Mouse (Mus musculus) olfactory bulb, adult 2 months (tissue): Measurements from ENCODE around the gene Ube2o.

ENCODE experiments used
- CTCF ChIP-seq: fragments of 200-500 bp; IDR thresholded peaks from 2 replicates; pipeline ENCODE4 v1.5.1; 2012; ENCODE audit warnings: low read depth, mild to moderate bottlenecking, low read length, moderate library complexity; ENCODE audit not compliant: insufficient read depth
- POLR2A ChIP-seq: fragments of 200-500 bp; IDR thresholded peaks from 2 replicates; pipeline ENCODE4 v1.6.1; 2012; ENCODE audit warnings: mild to moderate bottlenecking, low read depth, low read length, moderate library complexity; ENCODE audit not compliant: insufficient read depth

DNA sequence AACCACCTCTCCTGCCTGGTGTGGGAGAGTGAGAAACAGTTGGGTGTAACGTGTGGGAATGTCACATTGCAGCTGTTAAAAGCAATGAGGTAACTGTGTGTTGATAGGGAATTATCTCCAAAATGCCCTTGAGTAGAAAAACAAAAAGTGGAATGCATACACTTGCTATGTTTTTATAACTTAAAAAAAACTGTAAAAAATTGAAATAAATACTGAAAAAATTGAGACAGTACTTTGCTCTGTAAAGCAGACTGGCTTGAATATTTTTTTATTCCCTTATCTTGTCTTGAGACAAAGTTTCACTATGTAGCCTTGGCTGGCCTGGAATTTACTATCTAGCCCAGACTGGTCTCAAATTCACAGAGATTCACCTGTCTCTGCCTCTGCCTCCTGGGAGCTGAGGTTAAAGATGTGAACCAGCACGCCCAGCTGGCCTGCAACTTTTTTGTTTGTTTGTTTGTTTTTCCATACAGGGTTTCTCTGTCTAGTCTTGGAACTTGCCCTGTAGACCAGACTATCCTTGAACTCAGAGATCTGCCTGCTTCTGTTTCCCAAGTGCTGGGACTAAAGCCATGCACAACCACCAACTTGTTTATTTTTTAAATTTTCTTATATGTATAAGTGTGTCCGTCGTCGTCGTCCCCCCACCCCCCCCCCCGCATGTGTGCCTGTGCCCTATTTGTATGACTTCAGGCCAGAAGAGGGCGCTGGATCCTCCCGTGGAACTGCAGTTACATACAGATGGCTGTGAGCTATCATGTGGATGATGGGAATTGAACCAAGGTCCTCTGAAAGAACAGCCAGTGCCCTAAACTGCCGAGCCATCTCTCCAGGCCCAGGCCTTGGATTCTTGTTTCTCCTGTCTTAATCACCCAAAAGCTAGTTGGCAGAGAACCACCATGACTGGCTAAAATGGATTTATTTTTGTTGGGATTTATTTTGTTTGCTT lies 46.1 kb upstream of the Ube2o start:
- TF ChIP-seq CTCF, result no peak
- TF ChIP-seq POLR2A, result no peak
